Mouse (Mus musculus): ENCODE measurements around the gene Dlgap5. TPM values are rescaled to one million over a fixed set of nuclear protein-coding genes. Genes with fewer than 3 reads are reported as not detected.

Gene Dlgap5
- total and polyA plus RNA-seq, 3 experiments, result 48.9 to 62.9 (median 53.5) TPM

GRCm38 (mm10) chr14:47340231-47340925 is 77.8 kb downstream of the Dlgap5 start:
- Histone ChIP-seq H3K27ac (ENCODE audit: insufficient read depth, low read depth) (no peak overlapping the region), H3K4me3 (replicated peaks in 1 of 3; ENCODE audit: low read depth in 2 of 3, low read length in 2 of 3, poor library complexity in 1 of 3) (no peak overlapping the region), H3K79me2 (replicated peaks; ENCODE audit: control insufficient read depth, extremely low read depth, insufficient read depth, poor library complexity, severe bottlenecking) (no peaks in the 10 kb centered on the region), H3K36me3 (replicated peaks in 1 of 2; ENCODE audit: control insufficient read depth in 1 of 2, insufficient read depth in 1 of 2, low read length in 1 of 2) (no peaks in the 10 kb centered on the region), H3K9ac (ENCODE audit: insufficient read depth, low read depth) (no peak overlapping the region), H3K4me1 (ENCODE audit: control insufficient read depth in 1 of 2, insufficient read depth in 2 of 2) (peaks cover 0 to 7% of the 10 kb centered on the region in 2 experiments; a peak in 2 of 4 replicates), H3K27me3 (replicated peaks) (no peaks in the 10 kb centered on the region), H3K4me2 (ENCODE audit: insufficient read depth, low read depth, poor library complexity, severe bottlenecking) (no peak overlapping the region), H3K9me3 (replicated peaks; ENCODE audit: low read length) (no peaks in the 10 kb centered on the region)
- dilution Hi-C loops (cut with MboI; ENCODE audit: extremely low pct_ligation_motif_present, extremely low pct_unique_long_range_greater_than_20kb, low sequenced_read_pairs), result no loop called here
- in situ Hi-C loops (cut with MboI; ENCODE audit: low pct_ligation_motif_present, low pct_unique_long_range_greater_than_20kb, low sequenced_read_pairs), result loop anchor here (5.0 kb wide), 1 partner anchor 37 kb away; no protein-coding TSS in a partner anchor
- no peak for DNase-seq (ENCODE audit: extremely low read depth)
- TF ChIP-seq MEF2A (IDR thresholded peaks at IDR 0.05; ENCODE audit: borderline replicate concordance, low read depth, low read length) (no peak), PAX5 (IDR thresholded peaks at IDR 0.05; ENCODE audit: low read length) (no peak), CHD1 (IDR thresholded peaks at IDR 0.05; ENCODE audit: low read depth, low read length) (no peak), MAFK (IDR thresholded peaks at IDR 0.05; ENCODE audit: insufficient replicate concordance, low read length) (no peak), NELFE (IDR thresholded peaks at IDR 0.05; ENCODE audit: low read depth, low read length) (no peak), RCOR1 (conservative IDR thresholded peaks at IDR 0.05; ENCODE audit: low read depth, low read length) (no peak), USF1 (IDR thresholded peaks at IDR 0.05; ENCODE audit: low read depth, low read length) (no peak), BHLHE40 (IDR thresholded peaks at IDR 0.05; ENCODE audit: low read depth, low read length) (no peak), ELF1 (IDR thresholded peaks at IDR 0.05; ENCODE audit: low read depth, low read length) (no peak), ZC3H11A (IDR thresholded peaks at IDR 0.05; ENCODE audit: low read depth, low read length) (no peak), POLR2AphosphoS2 (IDR thresholded peaks at IDR 0.05; ENCODE audit: low read depth, low read length) (no peak), CHD2 (IDR thresholded peaks at IDR 0.05; ENCODE audit: low read length) (no peak), NRF1 (IDR thresholded peaks at IDR 0.05; ENCODE audit: low read depth, low read length) (no peak), TBP (conservative IDR thresholded peaks at IDR 0.05; ENCODE audit: low read depth, low read length) (no peak), ZMIZ1 (IDR thresholded peaks at IDR 0.05; ENCODE audit: low read depth, low read length) (no peak), MAZ (IDR thresholded peaks at IDR 0.05; ENCODE audit: low read depth, low read length) (no peak), TCF12 (IDR thresholded peaks at IDR 0.05; ENCODE audit: low read depth, low read length) (no peak)

Other genes starting within 250 kb of the Dlgap5 start
- gene Gch1, start 229.0 kb downstream of the Dlgap5 start, total RNA-seq (2012; rRNA removed), result 3.1 and 5.7 TPM in 2 replicates
- gene Gch1, start 229.0 kb downstream of the Dlgap5 start, total RNA-seq (2014; rRNA removed), result 6.4 and 6.5 TPM in 2 replicates
- 5.2 and 5.7 TPM in 2 replicates for gene Gch1, start 229.0 kb downstream of the Dlgap5 start, polyA plus RNA-seq (2012; ENCODE audit: insufficient read length, low read depth)
- 37.1 and 46.3 TPM in 2 replicates for gene Wdhd1, start 141.6 kb downstream of the Dlgap5 start, total RNA-seq (2012; rRNA removed)
- 61.4 and 63.2 TPM in 2 replicates for gene Wdhd1, start 141.6 kb downstream of the Dlgap5 start, total RNA-seq (2014; rRNA removed)
- gene Wdhd1, start 141.6 kb downstream of the Dlgap5 start, polyA plus RNA-seq (2012; ENCODE audit: insufficient read length, low read depth), result 81.0 and 92.8 TPM in 2 replicates
- 7.0 and 7.3 TPM in 2 replicates for gene Socs4, start 141.5 kb downstream of the Dlgap5 start, total RNA-seq (2012; rRNA removed)
- gene Socs4, start 141.5 kb downstream of the Dlgap5 start, total RNA-seq (2014; rRNA removed), result 12.7 and 13.2 TPM in 2 replicates
- gene Socs4, start 141.5 kb downstream of the Dlgap5 start, polyA plus RNA-seq (2012; ENCODE audit: insufficient read length, low read depth), result 20.7 and 25.1 TPM in 2 replicates
- 36.6 and 43.0 TPM in 2 replicates for gene Mapk1ip1l, start 120.1 kb downstream of the Dlgap5 start, total RNA-seq (2012; rRNA removed)
- 46.7 and 51.5 TPM in 2 replicates for gene Mapk1ip1l, start 120.1 kb downstream of the Dlgap5 start, total RNA-seq (2014; rRNA removed)
- gene Mapk1ip1l, start 120.1 kb downstream of the Dlgap5 start, polyA plus RNA-seq (2012; ENCODE audit: insufficient read length, low read depth), result 66.6 and 80.9 TPM in 2 replicates
- 1.3 and 1.8 TPM in 2 replicates for gene Lgals3, start 50.7 kb downstream of the Dlgap5 start, total RNA-seq (2012; rRNA removed)
- not detected in 2 replicates for gene Lgals3, start 50.7 kb downstream of the Dlgap5 start, total RNA-seq (2014; rRNA removed)
- 0.29 and 0.30 TPM in 2 replicates for gene Lgals3, start 50.7 kb downstream of the Dlgap5 start, polyA plus RNA-seq (2012; ENCODE audit: insufficient read length, low read depth)
- gene Fbxo34, start 32.0 kb upstream of the Dlgap5 start, total RNA-seq (2012; rRNA removed), result 11.9 and 12.8 TPM in 2 replicates
- gene Fbxo34, start 32.0 kb upstream of the Dlgap5 start, total RNA-seq (2014; rRNA removed), result 11.1 and 11.6 TPM in 2 replicates
- gene Fbxo34, start 32.0 kb upstream of the Dlgap5 start, polyA plus RNA-seq (2012; ENCODE audit: insufficient read length, low read depth), result 24.7 and 25.9 TPM in 2 replicates
- 3.6 and 4.7 TPM in 2 replicates for gene Atg14, start 152.2 kb upstream of the Dlgap5 start, total RNA-seq (2012; rRNA removed)
- gene Atg14, start 152.2 kb upstream of the Dlgap5 start, total RNA-seq (2014; rRNA removed), result 2.8 and 3.2 TPM in 2 replicates
- gene Atg14, start 152.2 kb upstream of the Dlgap5 start, polyA plus RNA-seq (2012; ENCODE audit: insufficient read length, low read depth), result 8.4 and 9.4 TPM in 2 replicates
- 19.8 and 23.2 TPM in 2 replicates for gene Ktn1, start 230.0 kb upstream of the Dlgap5 start, total RNA-seq (2012; rRNA removed)
- gene Ktn1, start 230.0 kb upstream of the Dlgap5 start, total RNA-seq (2014; rRNA removed), result 25.6 and 31.1 TPM in 2 replicates
- 56.5 and 69.7 TPM in 2 replicates for gene Ktn1, start 230.0 kb upstream of the Dlgap5 start, polyA plus RNA-seq (2012; ENCODE audit: insufficient read length, low read depth)

Data from CH12.LX (cell line).